Mouse (Mus musculus): ENCODE data around the gene Sgms1.

DNA sequence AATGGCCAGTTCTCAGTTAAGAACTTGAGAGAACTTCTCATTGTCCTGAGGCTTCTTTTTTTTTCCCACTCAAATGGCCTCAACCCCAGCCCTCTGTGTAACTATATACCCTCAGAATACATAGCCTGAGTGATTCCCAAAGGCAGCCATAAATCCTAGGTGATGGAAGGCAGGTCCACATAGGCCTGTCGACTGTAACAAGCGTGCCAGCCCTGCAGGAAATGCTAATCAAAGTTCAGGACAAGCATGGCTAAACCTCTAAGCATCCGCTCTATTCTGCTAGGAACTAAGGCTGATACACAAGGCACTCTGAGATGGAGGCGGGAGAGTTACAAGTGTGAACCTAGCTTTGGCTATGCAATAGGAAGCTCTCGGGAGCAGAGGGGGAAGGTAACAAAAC is 151.8 kb downstream of the Sgms1 start:
- no peak for TF ChIP-seq POLR2A (IDR thresholded peaks at IDR 0.05; ENCODE audit: low read depth, low read length)
- no peak for TF ChIP-seq CTCF (IDR thresholded peaks at IDR 0.05; ENCODE audit: extremely low read depth, insufficient read depth, insufficient read length, insufficient replicate concordance)
